Mouse (Mus musculus) 3T3-L1 (cell line): ENCODE data around the gene Pear1.
A peak's percentile ranks its signal among the peaks of the same experiment; 100 is the strongest.

ENCODE experiments used
- DNase-seq: peaks from one replicate; pipeline ENCODE4 v3.0.0-alpha.2; 2015; ENCODE audit warnings: low read depth, low spot score

Pear1 gene

DNA sequence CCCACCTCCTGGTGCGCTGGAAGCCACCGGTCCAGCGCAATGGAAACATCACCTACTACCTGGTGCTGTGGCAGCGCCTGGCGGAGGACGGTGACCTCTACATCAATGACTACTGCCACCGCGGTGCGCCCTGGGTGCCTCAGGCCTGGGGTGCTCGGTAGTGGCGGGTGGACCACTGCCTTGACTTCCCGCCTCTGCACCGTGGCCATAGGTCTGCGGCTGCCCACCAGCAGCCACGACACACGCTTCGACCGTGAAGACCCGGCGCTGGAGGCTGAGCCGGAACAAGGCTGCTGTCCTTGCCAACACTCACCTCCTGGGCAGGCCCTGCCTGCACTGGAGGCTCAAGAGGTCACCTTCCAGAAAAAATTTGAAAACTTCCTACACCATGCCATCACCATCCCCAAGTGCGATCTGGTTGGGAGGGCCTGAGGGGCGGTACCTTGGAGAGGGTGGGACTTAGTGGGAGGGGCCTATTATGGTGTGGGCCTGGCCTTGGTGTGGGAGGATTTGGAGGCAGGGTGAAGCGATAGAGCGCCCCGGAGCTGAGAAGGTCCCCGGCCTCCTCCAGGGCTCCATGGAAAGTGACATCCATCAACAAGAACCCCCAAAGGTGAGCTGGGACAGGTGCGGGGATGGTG lies 14.7 kb downstream of the Pear1 start:
- no peak for DNase-seq

GRCm38 (mm10) chr3:87804038-87804677 lies 19.9 kb downstream of the Pear1 start:
- no peak for DNase-seq

DNA sequence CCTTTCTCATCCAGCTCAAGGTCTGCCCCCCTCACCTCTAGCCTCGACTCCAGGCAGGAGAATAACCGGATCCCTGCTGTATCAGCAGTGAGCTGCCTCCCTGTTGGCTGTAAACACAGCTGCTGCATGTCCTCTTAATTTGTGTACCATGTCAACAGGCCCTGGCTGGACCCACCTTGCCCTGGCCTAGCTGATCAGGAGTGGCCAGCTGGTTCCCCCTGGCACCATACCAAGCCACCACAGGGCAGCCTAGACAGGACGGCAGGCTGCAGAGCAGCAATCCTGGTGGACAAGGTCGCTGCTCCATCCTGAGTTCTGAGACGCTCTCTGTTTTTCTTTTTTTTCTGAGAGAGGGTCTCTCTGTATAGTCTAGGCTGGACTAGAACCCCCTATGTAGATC lies 22.4 kb downstream of the Pear1 start:
- no peak for DNase-seq

- DNase-seq, result no peak
Observed at GRCm38 (mm10) chr3:87796736-87797334, 27.3 kb downstream of the Pear1 start, which contains the start of gene Insrr. Insrr (plus strand) TSS chr3:87796951.

GRCm38 (mm10) chr3:87795336-87796277 lies 28.5 kb downstream of the Pear1 start:
- no peak for DNase-seq

- no peak for DNase-seq
Observed at GRCm38 (mm10) chr3:87794922-87795325, 29.2 kb downstream of the Pear1 start, which contains the start of gene Ntrk1. Ntrk1 (minus strand) TSS chr3:87795162.

DNA sequence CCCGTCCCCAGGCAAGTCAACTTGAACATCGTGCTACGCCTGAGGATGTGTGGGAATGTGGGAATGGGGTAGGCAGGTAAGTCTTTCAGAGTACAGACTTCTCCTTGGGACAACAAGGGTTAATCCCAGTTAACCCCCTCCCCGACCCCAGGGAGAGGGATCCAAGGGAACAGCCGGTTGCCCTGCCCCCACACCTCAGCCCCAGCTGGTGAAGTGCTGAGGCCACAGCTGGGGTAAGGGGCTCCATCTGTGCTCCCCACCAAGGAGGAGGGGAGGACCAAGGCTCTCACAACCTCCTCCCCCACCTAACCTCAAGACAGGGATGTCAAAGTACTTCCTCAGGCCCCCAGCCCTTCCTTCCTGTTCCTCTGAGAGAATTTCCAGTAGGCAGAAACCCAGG lies 34.3 kb downstream of the Pear1 start:
- no peak for DNase-seq

- no peak for DNase-seq
Observed at GRCm38 (mm10) chr3:87789248-87789647, 34.9 kb downstream of the Pear1 start.

GRCm38 (mm10) chr3:87785626-87786214 lies 38.4 kb downstream of the Pear1 start:
- DNase-seq, result no peak

GRCm38 (mm10) chr3:87785156-87785555 lies 39.0 kb downstream of the Pear1 start:
- DNase-seq, result no peak

DNA sequence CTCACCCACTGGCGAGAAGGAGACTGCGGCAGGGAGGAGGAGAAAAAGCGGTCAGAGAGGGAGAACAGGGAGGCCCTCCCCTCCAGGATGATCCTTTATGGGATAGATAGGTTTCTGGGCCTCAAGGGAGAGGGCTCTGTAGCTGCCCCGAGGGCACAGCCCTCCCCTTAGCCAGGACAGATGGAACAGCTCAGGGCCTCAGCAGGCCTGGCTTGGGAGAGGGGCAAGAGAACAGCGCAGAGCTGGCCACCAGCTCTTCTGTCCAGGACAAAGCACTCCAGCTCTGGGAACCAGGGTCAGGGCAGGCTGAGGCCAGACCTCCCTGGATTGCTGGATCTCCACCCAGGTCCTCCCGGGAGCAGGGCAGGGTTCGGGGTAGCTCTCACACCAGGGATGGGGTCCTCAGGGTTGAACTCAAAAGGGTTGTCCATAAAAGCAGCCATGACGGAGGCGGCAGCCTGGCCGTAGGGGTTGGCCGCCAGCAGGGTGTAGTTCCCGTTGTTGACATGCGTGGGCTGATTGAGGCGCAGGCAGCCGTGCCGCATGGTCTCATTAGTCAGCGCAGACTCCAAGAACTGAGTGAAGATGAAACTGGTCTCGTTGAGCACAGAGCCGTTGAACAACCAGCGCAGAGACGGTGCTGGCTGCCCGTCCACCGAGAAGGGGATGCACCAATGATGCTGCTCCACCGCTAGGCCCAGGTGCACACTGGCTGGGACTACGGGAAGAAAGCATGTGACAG lies 40.7 kb downstream of the Pear1 start:
- DNase-seq, result no peak

DNA sequence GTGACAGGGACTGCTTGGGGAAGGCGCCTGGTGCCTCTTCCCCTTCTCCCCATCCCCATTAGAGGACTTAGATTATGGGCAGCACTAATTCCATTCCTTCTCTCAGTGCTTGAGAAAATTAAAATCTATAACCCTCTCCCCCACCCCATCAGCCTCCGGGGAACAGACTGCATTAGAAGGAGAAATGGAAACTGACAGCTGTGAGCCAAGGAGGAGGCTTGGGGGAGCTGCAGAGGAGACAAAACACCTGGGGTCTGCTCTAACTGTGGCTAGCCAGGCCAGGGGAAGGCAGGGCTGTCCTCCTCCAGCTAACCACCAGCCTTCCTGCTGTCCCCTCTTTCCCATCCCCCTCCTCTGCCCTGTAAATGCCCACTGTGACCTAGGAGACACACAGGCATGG lies 45.0 kb downstream of the Pear1 start:
- no peak for DNase-seq

GRCm38 (mm10) chr3:87778283-87778682 lies 45.8 kb downstream of the Pear1 start:
- DNase-seq, result no peak

DNA sequence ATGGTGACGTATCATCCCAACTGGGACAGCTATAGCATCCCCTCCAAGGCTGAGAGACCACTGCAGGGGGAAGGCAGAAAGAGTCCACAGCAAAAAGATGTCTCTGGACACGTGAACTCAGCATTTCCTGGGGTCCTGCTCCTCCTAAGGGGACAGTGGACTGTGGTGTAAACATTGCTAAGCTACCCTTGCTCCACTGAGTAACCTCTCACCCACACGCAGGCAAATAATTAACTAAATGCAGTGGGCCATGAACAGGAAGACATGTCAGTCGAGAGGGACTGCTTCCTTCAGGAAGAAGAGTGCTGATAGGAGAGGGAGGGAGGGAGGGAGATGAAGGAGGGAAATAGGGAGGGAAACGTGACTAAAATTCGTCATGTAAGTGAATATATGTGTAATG lies 53.0 kb downstream of the Pear1 start:
- DNase-seq, result no peak

GRCm38 (mm10) chr3:87770280-87770679 lies 53.8 kb downstream of the Pear1 start:
- peak; percentile 86 for DNase-seq

DNA sequence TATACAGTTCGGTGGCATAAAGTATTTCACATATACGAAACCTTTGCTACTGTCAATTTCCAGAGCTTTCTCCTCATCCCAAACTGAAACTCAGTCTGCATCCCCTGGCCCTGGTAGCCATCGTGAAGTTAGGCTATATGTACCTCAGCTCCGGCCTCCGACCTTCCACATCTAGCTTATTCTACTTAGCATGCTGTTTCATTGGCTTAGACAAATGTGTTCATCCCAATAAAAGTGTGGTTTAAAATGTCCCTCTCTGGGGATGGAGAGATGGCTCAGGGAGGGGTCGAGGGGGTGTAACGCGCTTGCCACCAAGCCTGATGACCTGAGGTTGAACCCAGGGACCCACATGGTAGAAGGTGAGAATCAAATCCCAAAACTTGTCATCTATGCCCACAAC lies 54.6 kb downstream of the Pear1 start:
- DNase-seq, result no peak

- DNase-seq, result peak; percentile 85
Observed at GRCm38 (mm10) chr3:87768844-87769243, 55.3 kb downstream of the Pear1 start.

DNA sequence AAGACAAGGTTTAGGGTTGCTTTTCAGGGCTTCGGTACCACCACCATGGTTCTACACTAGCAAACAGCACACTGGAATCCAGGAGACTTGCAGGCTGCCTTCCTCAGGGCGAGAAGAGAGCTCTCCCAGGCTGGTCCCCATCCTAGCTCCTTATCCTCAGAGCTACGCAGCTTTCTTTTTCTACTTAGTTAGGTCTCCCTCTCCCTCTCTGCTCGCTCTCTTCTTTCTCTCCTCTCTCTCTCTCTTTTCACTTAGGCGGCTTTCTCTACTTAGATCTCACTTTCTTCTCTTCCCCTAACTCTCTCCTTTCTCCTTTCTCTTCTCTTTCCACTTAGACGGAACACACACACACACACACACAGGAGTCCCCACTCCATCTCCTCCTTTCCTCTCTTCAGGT lies 55.7 kb downstream of the Pear1 start:
- DNase-seq, result peak; percentile 51

GRCm38 (mm10) chr3:87767764-87768163 lies 56.3 kb downstream of the Pear1 start:
- DNase-seq, result peak; percentile 31

DNA sequence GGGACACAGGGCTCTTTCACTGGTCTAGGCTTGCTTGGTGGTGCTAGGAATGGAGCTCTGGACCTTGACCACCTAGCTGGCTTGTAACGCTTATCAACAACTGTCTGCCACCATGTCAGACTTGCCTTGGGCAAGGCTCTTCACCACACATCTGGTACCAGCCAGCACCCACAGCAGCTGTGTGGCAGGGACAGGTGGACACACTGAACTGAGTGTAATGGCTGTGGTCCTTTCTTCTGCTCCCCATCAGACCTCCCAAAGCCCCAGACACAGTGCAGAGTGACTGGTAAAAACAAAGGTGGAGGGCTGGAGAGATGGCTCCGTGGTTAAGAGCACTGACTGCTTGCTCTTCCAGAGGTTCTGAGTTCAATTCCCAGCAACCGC lies 57.8 kb downstream of the Pear1 start:
- DNase-seq, result no peak
